Mouse (Mus musculus) kidney, postnatal 25 days (tissue): ENCODE measurements around the gene Sort1.

Experiments
- DNase-seq, 2 experiments: peaks; one replicate each; pipeline ENCODE4 v3.0.0; 2021; ENCODE audit warnings: mixed read lengths in 2 of 2

Gene Sort1

GRCm38 (mm10) chr3:108295379-108296219, 11.7 kb downstream of the Sort1 start:
- DNase-seq: peak; percentile 56 to 85

- DNase-seq: peak; percentile 76 to 83
Observed at GRCm38 (mm10) chr3:108296220-108297049, 12.6 kb downstream of the Sort1 start.

GRCm38 (mm10) chr3:108297050-108297419, 13.2 kb downstream of the Sort1 start:
- DNase-seq: no peak

- DNase-seq: no peak
Observed at GRCm38 (mm10) chr3:108297603-108298553, 14.0 kb downstream of the Sort1 start.

- no peak for DNase-seq
Observed at GRCm38 (mm10) chr3:108300455-108301030, 16.7 kb downstream of the Sort1 start.

GRCm38 (mm10) chr3:108303683-108304082, 19.8 kb downstream of the Sort1 start:
- no peak for DNase-seq

GRCm38 (mm10) chr3:108304747-108305146, 20.9 kb downstream of the Sort1 start:
- DNase-seq: no peak

- no peak for DNase-seq
Observed at GRCm38 (mm10) chr3:108306387-108306786, 22.5 kb downstream of the Sort1 start.

- no peak for DNase-seq
Observed at GRCm38 (mm10) chr3:108307485-108307884, 23.6 kb downstream of the Sort1 start.

- no peak for DNase-seq
Observed at GRCm38 (mm10) chr3:108310921-108311341, 27.0 kb downstream of the Sort1 start.

GRCm38 (mm10) chr3:108311688-108312087, 27.8 kb downstream of the Sort1 start:
- no peak for DNase-seq

GRCm38 (mm10) chr3:108312414-108312813, 28.5 kb downstream of the Sort1 start:
- DNase-seq: no peak

- DNase-seq: no peak
Observed at GRCm38 (mm10) chr3:108313138-108313537, 29.3 kb downstream of the Sort1 start.

GRCm38 (mm10) chr3:108314038-108314675, 30.3 kb downstream of the Sort1 start:
- no peak for DNase-seq

- DNase-seq: no peak
Observed at GRCm38 (mm10) chr3:108318517-108318916, 34.6 kb downstream of the Sort1 start.

- DNase-seq: no peak
Observed at GRCm38 (mm10) chr3:108321671-108322070, 37.8 kb downstream of the Sort1 start.

GRCm38 (mm10) chr3:108322136-108322535, 38.3 kb downstream of the Sort1 start:
- no peak for DNase-seq

- DNase-seq: no peak
Observed at GRCm38 (mm10) chr3:108322962-108323361, 39.1 kb downstream of the Sort1 start.

- DNase-seq: no peak
Observed at GRCm38 (mm10) chr3:108324837-108325236, 41.0 kb downstream of the Sort1 start.

GRCm38 (mm10) chr3:108325521-108325920, 41.6 kb downstream of the Sort1 start:
- DNase-seq: no peak

GRCm38 (mm10) chr3:108327275-108327674, 43.4 kb downstream of the Sort1 start:
- no peak for DNase-seq

GRCm38 (mm10) chr3:108327916-108328315, 44.0 kb downstream of the Sort1 start:
- no peak for DNase-seq
